Mouse (Mus musculus) gastrocnemius, postnatal 10 days (tissue): ENCODE measurements around the gene Sema5a. TPM values are rescaled to one million over a fixed set of nuclear protein-coding genes. Genes with fewer than 3 reads are reported as not detected.

Experiments
- DNase-seq: peaks from one replicate; pipeline ENCODE4 v3.0.0; 2021; ENCODE audit warnings: mixed read lengths
- total RNA-seq, 2 experiments: library from RNA; stranded (reverse); gene quantifications; 2 replicates each; pipeline ENCODE4 v1.2.3; 2021

Sema5a gene
- total RNA-seq, 2 experiments from 2014 or later: 20.7 to 27.4 TPM

DNA sequence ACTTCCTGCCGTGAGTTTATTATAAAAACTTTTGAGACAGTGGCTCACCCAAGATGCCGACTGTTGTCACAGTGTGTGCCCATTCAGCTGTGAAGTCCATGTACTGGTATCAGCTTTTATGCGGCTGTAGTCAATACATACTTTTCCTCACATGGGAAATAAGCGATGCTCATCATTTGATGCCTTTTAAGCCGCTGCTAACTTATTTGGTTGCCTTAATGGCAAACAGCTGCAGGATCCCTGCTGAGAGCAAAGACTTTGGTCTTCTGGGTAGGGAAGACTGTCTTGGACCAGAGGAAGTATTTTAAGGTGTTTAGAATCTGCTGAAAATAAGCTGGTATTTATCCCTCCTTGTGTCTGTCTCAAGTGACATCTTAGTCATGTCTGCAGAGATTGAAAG is 2.7 kb downstream of the Sema5a start:
- no peak for DNase-seq

DNA sequence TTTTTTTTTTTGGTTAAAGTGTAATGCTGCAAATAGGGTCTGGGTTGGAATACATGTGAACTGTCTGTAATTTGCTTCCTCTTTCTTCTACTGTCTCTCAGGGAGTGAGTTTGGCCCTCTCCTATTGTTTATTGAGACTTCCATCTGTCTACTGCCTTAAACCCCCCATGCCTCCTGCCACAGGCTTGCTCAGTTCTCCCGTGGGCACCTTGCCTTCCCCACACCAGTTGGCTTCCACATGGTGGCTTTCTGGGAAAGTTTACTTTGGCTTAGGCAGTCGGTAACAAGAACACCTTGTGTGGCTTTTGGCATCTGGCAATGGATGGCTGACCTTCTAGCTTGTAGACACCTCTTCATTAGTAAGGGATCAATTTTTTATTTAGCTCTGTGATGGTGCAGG is 10.2 kb downstream of the Sema5a start:
- no peak for DNase-seq

DNA sequence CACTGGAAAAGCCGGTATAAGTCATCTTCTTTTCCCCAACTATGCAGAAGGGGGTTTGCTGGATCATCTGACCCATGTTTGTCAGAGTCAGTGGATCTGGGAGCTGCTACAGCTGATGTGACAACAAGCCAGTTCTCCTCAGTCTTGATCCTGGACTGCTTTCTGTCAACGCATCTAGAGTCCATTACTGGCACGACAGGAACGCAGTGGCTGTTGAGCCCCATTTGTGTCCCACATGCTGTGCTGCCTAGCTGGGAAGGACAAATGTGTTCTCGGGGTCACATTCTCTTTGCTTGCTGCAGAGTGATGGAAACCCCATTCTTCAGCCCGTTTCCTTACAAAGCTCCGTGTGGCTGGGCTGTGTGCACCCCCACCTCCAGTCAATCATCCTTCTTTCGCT is 12.7 kb downstream of the Sema5a start:
- DNase-seq: no peak

DNA sequence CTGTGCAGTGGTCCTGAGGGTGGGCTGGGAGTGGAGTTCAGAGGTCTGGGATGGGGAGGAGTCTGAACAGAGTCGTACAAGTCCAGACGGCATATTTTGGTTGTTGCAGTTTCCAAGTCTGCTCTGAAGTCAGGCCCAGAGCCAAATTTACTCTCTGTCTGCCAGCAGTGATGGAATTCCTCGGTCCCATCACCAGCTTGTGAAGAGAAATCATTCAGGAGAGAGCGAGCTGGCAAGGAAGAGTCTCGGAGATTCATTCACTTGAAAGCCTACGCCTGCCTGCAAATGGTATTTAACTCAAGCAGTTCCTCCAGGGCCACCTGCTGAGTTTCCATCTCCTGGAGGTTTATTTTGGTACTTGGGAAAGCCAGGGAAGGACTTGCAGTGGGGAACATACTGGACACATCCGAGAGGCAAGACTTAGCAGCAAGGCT is 13.3 kb downstream of the Sema5a start:
- DNase-seq: no peak

DNA sequence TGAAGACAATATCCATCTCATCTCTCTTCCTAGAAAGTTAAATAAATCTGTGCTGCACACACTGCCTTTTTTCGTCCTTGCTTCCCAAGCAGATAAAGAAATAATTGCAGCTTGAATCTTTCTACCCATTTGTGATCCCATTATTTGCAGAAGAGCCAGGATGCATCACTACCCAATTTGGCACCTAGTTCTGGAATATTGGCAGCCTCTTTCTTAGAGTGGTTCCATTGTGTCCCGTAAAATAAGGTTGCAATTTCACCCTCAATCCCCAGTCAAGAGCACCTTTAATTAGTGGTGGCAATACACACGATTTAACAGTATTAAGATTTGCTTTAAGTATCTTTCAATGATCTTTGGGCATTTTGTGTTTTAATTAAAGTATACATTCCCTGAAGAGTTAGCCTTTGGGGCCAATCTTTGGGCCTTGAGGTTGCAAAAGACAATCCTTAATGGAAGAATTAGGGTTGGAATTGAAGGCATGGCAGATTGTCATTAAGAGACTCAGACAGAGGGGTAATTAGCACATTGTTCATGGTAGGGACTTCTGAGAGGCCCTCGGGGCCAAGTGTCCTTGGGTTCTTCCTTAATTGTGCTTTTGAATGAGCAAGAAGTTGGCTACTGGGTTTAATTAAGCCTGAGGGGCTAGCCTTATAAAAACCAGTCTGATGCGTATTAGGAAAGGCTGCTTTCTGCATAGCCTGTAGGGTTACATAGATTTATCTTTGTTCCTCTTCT is 14.9 kb downstream of the Sema5a start:
- DNase-seq: no peak

DNA sequence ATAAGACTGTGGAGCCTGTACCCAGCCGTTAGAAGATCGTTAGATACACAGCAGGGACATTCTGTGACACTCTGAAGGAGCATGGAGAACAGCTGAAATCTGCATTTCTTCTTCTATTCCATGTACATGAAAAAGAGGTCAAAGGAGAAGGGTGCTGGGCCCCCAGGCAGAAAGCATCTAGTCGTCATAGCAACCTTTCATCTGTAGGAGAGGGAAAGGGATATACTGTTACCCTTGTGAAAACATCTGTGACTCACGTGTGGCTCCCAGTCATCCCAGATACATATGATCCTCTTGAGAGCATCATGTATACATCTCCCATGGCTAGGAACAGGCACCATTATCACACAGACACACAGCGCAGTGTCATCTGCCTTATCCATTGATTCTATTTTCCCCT is 16.3 kb downstream of the Sema5a start:
- DNase-seq: no peak

DNA sequence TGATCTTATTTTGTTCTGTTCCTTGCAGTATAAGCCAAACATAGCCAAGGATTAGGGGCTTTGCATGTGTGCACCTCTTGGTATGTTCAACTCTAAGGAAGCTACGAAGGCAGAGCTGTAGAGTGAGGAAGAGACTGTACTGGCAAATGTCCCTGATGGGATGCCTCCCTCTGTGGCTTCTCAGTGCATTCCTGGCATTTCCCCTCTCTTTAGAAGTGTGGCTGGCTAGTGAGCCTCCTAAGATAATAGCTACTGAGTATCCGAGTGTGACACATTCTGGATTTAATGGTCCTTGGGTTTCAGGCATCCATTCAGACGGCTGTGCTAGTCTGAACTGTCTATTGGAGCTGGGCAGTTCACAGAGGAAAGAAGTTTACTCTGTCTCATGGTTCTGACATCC is 19.0 kb downstream of the Sema5a start:
- DNase-seq: no peak

DNA sequence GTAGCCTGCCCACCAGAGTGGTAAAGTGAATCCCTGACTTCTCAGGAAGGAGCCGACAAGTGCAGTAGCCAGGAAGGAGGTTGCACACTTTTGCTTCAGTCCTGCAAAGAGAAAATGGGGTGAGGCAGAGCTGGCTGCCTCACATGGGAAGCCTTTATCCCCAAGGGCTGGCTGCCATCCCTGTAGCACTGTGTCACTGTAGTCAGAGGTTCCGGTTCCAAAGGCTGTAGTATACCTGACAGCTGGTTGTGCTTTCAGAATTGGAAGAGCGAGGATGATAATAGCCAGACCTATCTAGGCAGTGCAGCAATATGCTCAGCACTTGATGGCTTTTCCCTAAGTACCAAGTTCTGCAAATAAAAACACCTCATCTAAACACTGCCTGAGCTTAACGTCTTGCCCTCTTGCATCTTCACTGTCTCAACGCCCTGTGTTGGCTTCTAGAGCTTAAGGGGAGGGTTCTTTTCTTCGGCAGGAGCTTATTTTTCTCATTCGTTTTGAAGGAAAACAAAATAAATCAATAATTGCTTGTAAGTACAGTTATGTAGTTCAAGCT is 20.3 kb downstream of the Sema5a start:
- DNase-seq: no peak

DNA sequence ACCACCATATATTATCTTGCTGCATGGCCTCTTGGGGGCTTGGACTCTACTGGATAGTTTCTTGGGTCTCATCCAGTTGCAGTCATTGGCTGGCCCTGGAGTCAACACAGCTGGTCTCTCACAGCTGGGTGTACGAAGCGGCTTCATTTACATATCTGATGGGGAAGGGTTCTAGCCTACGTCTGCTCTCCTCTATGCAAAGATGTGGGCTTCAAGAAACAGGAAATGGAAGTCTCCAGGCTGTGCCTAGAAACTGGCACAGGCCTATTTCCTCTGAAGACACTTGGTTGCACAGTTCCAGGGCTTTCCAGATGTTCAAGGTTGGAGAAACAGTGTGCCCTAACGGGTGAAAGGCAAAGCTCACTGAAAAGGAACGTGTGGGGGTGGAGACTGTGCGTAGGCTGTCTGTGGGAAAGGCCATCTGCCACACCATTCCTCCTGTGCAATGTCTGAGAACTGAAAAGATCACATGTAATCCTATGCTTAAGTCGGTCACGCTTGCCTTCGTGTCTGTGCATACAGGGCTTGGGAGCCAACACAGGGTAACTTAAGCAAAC is 20.8 kb downstream of the Sema5a start:
- no peak for DNase-seq

DNA sequence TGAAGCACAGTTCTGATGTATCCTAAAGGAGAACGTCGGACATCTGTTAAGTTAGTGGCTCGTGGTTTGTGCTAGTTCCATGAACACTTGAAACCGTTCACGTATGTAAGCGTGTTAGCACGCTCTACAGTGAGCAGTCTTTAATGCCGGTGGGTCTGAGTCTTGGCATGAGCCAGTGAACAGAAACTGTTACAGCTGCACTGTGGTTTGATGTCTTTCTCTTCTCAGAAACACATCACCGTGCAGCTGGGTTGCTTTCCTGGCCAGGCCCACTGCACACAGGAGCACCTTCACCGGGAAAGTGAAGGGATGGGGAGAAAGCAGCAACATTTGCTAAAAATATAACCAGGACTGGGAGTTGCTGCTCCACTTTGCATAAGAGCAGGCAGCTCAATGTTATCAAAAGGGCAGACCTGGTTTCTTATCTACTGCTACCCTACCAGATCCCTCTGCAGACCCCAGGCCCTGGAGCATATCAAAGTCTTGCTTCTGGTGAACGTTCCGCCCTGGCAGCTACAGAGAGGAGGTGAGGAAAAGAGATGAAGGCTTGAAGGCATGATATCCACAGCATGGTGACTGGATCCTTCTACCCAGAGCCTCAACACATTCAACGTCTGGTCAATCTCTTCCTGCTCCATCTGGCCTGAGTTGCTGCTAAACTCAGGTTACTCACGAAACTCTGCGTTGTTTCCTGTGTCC is 21.7 kb downstream of the Sema5a start:
- no peak for DNase-seq

DNA sequence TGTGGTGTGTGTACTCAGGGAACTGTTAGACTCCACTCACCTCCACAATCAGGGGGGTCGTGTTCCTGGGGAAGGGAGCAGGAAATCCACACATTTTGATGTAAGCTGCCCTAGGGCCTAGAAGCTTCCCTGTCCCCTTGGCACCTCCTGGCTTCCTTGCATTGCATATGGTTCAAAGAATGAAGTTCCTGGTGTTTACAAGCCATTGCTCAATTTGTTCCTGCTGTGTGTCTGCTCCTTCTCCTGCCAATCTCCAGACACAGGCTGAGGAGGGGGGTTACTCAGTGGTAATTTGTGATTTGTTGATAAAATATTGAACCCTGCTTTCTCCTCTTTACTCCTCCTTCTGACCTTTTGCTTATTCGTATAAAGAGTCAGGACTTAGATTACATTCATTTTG is 25.5 kb downstream of the Sema5a start:
- no peak for DNase-seq

DNA sequence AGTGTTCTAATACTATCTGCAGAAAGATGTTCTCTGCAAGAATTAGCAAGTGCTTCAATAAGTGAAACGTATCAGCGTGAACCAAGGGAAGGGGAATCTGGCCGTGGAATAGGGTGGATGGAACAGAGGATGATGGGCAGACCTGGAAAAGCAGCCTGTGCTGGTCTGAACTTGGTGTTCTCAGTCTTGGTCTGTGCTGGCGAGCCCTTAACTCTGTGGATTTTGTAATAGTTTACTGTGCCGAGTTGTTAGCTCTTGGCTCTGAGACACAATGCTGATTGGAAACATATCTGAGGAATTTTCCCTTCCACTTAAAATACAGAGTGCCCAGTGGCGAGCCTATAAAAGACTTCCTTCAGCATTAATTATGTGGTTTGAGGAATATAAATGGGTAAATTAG is 29.3 kb downstream of the Sema5a start:
- no peak for DNase-seq

DNA sequence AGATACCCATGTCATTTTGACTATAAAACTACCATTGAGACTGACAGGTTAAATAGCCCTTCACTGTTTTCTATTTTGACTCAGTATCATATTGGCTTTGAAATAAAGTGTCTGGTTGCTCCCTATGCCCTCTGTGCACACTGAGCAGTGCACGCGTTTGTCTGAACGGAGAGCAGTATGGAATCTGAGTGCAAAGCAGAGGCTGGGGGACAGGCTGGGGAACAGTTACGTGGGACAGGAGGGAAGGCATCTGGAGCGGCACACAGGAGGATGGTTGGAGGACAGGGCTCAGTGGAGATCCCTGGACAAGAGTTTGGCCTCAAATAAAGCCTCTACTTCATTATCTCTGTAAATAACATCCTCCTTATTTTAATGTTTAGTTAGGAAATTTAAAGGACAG is 30.4 kb downstream of the Sema5a start:
- no peak for DNase-seq

DNA sequence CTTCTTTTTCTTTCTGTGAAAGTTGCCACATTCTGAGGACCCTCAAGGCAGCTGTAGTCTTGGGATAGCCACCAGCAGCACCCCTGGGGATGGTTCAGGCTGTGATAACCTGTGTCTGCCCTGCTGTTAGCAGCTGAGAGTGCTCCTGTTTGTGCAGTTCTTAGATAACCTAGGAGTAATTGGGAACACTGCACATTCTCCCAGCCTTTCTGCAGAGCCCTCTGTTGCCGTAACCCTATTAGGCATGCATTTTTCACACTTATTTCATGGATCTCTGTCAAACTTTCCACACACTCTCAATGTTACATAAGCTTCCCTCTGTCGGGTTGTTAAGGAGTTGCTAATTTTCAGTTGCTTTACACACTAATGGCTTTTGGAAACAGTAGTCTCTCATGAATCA is 34.0 kb downstream of the Sema5a start:
- no peak for DNase-seq

DNA sequence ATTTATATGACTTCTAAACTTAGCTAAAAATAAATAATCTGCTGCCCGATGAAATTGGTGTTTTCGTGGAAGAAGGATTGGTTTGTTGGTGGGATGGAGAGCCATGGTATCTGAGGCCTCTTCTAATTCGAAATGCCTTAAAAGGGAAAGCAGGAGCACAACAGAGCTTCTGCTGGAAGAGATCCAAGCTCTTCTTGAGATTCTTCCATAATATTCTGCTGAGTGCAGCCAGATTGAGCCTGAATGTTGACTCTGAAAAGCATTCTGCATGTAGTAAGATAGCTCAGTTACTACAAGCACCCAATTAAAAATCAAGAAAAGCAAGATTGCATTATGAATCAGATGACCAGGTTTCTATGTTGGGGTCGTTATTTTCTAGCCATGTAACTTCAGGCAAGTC is 36.8 kb downstream of the Sema5a start:
- no peak for DNase-seq

DNA sequence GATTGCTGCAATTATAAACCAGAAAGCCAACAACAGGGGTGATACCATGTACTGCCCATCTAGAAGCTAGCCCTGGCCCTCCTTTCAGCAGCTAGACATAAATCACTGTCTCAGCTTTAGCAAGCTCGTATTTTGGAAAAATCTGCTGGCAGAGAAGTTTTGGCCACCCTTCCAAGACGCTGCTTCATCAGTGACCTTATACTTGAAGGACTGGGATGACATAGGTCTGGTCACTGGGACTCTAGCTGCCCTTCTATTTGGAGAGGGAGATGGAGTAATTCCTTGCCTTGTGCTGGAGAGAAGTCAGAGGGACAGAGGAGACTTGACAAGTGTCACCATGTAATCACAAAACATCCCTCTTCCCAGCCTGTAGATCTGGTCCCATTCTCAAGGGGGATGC is 40.1 kb downstream of the Sema5a start:
- no peak for DNase-seq

DNA sequence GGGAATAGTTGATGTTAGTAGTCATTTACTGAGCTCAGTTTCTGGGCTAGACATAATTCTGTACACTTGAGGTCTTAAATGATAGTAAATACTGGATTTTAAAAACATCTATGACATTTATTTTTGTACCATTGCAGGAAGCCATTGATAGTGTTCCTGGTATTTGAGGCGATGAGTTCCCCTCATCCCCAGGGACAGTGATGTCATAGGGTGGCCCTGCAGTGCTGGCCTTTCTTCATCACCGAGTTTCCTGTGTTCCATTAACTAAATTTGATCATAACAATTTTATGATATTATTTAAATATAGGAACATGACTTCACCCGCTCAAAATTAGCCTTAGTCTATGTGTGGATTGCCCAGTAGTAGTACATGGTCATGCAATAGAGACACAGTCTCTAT is 41.7 kb downstream of the Sema5a start:
- DNase-seq: no peak

DNA sequence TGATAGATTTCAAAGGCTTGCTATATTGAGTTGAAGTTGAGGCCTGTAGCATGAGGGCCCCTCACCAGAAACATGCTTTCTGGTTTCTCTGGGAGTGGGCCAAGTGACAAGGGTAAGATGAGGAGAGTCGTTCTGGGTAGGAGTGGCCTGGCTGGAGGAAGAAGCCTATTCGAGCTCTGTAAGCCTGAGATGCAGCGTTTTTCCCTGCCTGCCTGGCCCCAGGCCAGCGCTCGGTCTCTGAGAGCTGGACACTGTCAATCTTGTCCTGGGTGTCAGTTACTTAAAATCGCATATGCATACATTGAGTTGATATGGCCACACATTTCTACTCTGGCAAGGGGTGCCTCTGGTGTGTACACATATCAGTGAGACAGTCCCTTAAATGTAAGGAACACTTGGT is 43.9 kb downstream of the Sema5a start:
- DNase-seq: peak; percentile 52

DNA sequence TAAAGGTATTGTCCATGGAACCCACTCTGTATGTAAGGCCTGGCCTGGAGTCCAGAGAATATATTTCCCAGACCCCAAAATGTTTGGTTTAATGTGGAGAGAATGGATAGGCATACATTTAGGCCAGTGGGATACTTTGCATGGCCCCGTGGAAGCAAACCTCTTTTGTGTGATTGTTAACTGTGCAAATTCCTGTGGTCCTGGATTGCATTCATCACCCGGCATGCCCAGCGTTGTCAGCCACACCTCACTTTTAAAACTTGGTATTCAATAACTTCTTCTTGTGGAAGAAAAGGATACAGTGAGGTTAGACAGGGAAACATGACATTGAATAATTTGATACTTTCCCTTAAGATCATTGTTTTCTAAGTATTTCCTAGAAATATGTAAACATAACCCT is 46.4 kb downstream of the Sema5a start:
- no peak for DNase-seq

DNA sequence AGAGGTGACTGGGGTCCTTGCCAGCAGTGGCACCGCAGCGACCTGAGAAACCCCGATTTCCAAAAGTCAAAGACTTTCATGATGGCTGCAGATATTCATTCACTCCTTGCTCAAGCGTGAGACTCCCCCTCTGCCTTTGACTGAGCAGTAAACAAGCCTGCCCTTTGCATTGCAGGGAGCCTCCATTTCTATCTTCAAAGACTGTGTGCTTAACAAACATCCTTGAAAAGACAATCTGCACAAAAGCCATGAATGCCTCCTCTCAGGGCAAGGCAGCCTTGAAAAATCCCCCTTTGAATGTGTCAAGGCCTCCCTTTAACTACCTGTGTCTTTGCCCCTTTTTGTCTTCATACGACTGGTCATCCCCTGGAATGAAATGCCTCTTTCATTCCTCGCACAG is 51.9 kb downstream of the Sema5a start:
- no peak for DNase-seq

DNA sequence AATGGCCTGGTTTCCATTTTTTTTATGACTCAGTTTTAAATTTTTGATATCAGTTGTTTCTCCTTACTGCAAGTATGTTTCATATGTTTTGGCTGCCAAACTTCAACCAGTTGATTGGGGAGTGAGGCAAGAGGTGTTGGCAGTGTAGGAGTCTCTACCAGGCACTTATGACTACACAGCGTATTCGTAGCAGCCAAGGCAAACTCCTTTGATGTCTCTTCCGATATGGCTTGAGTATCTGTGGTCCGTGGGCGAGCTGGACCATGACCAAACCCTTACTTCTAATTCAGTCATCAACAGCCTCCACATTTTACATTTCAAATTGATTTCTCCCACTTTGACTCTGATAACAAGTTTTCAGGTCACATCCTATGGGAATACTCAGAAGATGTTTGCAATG is 52.7 kb downstream of the Sema5a start:
- no peak for DNase-seq

DNA sequence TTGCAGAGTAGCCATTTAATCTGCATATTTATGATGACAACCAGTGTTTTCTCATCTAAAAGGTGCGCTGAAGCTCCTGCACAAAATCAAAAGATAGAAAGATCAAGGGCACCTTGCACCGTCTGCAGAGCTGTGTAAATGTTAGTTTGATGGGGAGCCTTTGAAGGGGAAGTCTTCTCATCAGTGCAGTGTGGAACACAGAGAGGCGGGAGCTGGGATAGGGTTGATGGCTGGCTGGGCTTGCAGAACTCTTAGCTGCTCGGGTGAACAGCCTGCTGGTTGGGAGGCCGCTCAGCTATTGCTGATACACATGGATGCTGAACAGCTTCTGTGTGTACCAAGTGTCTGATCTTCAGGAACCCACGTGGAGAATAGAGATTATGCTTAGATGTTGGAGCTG is 53.9 kb downstream of the Sema5a start:
- no peak for DNase-seq

DNA sequence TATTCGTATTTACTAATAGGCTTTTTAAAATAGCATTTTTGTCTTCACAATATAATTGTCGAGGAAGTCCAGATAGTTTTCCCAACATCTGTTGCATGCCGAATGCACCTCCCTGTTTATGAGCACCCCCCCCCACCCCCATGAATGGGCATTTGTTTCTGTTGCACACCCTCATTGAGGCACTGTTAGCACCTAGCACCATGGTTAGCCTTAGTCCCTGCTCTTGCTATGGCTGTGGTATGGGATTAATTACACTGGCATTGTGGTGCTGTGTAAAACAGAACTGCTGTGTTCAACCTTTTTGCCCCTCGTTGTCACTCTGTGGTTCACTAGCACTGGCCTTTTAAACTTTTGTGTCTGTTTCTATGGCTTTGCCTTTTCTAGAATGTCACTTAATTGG is 56.4 kb downstream of the Sema5a start:
- DNase-seq: no peak
